Mouse (Mus musculus) erythroid progenitor cell, adult 5-6 weeks (primary cell): ENCODE measurements around the gene Ankrd33b. TPM values are rescaled to one million over a fixed set of nuclear protein-coding genes. Genes with fewer than 3 reads are reported as not detected.

Experiments used
- ATAC-seq: replicated peaks from 2 replicates; pipeline ENCODE4 v1.8.0; 2016; ENCODE audit warnings: moderate number of reproducible peaks, mild to moderate bottlenecking, moderate TSS enrichment, inconsistent platforms; ENCODE audit not compliant: poor library complexity, low FRiP score, severe bottlenecking
- total RNA-seq, 2 experiments: library from RNA; stranded (forward) in 1 of 2; stranded (reverse) in 1 of 2; fragments of 150-400 nt in 1 of 2; fragments of 186-747, 209-891 nt in 1 of 2; gene quantifications; 2 replicates each; pipeline versions ENCODE4 v1.2.3 to v1.2.4; 2015 to 2017; ENCODE audit warnings: low replicate concordance in 2 of 2

The Ankrd33b gene
- total RNA-seq, 2 experiments from 2014 or later: under 0.01 to 0.84 TPM

DNA sequence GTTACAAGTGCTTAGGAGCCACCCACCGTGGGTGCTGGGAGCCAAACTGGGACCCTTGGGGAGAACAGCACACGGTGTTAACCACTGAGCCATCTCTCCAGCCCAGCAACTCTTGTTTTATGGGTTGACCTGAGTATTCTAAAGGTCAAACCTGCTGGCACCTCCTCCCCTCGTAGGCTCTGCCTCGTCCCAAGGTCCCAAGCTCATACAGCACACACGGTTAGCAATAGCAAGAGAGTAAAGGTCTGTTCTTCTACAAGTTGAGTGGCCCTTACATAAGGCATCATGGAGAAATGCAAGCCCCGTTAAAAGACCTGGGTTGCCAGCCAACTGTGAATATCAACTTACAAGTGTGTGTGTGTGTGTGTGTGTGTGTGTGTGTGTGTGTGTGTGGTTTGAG, 116.3 kb downstream of the Ankrd33b start:
- ATAC-seq: no peak

DNA sequence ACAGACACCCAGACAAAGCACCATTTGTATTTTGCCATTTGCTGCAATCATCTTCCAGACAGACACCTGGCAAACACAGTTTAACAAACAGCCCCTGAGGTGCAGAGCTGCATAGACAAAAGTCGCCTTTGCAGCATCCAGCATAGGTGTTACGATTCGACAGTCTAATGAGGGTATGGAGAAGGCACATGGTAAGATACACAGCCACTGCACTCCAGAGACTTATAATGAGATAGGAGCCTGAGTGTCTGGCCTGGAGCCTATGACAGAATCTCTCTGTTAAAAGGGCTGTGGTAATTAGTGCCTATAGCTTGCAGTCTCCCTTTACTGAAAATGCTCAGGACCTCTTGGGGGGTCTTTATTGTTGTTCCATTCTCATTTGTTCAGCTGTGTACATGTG, 116.8 kb downstream of the Ankrd33b start:
- ATAC-seq: no peak

DNA sequence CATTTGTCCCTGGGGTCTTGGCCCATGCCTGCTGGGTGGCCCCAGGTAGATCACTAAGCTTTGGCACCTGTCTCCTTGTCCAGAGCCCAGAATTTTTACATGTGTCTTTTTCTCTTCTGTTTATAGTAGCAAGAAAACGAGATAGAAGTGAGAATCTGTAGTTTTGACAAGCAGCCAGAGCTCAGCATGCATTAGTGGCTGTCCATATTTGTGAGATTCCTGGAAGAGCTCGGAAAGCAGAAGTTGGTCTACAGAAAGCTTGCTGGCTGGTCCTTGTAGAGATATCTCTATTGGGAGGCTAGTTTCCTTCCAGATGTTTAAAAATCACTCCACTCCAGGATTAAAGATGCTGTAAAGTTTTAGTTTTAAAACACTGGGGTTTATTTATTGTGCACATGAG, 117.5 kb downstream of the Ankrd33b start:
- ATAC-seq: no peak

DNA sequence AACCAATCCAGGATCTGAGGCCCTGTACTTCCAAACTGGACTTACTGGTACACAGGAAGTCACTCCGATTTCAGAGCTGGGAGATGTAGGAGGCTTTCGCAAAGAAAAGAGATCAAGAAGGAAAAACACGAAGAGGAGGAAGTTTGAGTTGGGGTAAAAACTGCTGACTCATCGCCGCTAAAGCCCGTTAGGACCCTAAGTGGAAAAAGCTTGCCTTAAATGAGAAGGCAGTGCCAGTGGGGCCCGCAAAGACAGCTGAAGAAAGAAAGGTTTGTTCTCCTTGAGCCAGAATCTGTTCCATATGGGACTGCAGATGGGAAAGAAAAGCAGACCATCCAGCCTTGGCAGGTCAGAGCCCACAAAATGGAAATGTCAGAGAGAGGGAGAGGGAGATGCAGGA, 118.6 kb downstream of the Ankrd33b start:
- no peak for ATAC-seq

DNA sequence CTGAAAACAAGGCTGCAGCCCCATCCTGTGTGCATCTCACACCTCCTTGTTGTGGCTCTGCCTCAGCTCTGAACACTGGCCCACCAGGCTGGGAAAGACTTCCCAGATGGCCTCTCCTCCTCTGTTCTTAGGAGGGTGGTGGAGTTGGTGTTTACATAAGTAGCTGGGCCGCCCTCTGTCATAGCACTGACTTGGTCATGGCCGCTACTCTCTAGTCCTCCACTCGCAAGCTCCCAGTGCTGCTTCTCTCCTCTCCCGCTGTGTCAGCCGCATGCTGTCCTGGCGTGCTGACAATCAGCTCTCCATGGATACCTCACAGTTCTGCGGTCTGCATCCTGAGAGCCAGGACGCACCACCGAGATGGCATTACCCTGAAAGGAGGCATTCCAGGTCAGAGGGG, 120.5 kb downstream of the Ankrd33b start:
- ATAC-seq: no peak

DNA sequence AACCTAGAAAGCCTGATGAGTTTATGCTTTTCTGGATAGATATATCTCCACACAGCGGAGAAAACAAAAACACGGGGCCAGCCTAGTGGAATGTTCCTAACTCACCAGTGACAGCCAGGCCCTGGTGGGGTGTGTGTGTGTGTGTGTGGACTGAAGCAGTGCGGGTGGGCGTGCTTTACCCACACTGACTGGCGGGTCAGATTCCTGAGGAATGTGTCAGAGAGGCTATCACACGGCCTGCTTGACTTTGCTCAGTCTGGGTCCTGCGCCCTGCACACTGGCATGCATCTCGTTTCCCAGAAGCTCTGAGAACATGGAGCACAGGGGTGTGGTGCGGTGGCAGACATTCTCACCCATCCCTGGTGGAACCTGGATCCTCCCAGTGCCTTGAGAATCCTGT, 121.6 kb downstream of the Ankrd33b start:
- no peak for ATAC-seq

DNA sequence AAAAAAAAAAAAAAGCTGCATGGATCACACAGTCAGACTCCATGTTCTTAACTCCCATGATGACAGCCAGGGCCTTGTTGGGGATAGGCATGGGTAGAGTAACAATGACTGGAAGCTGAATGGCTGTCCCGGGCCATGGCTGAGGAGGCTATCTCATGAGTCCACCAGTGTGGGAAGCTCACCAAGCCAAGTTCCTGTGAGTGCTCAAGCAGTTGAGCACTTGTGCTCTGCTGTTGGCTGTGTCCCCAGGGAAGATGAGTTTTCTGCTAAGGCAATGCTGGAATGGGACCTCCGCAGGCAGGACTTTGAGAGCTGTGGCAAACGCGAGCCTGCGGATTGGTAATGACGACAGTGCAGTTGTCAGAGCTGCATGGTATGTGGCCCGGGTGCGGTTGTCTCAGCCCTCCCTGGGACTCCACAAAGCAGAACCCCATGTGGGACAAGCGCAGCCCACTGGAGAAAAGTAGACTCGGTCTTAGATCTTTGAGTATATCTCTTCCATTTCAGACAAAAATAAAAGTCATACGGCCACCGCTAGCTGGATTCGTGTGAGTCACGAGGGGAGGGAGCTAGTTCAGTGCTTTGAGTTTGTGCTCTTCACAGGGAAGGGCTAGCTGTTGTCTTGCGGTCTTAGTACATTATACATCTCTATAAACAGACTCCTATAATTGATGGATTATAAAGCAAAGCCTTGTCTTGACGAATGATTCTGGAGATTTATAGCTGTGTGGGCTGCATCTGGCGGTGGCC, 122.7 kb downstream of the Ankrd33b start:
- no peak for ATAC-seq

DNA sequence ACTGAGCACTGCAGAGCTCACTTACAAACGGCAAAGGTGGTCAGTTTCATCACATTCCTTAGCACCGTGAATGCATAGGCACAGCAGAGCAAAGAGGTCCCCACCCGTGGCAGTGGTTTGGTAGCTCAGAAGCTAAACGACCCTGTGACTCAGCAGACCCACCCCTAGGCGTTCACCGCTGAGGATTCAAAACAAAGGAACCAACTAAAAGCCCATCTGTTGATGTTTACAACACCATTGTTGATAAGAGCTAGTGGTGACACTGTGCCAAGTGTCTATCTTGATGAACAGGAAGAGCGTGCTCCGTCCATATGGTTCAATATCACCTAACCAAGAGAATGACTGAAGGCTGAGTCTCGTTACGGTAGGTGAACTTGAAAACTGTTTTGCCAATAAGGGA, 124.3 kb downstream of the Ankrd33b start:
- ATAC-seq: no peak

Other genes starting within 250 kb of the Ankrd33b start
- 35.0 and 39.8 TPM in 2 replicates for gene Dap, start 143.4 kb downstream of the Ankrd33b start, total RNA-seq (2015; ENCODE audit: low replicate concordance)
- gene Dap, start 143.4 kb downstream of the Ankrd33b start, total RNA-seq (2017; ENCODE audit: low replicate concordance): 14.2 and 19.4 TPM in 2 replicates
- 7.5 TPM in 1 of 2 replicates, not detected in the other for gene Ropn1l, start 86.0 kb upstream of the Ankrd33b start, total RNA-seq (2015; ENCODE audit: low replicate concordance)
- not detected in 2 replicates for gene Ropn1l, start 86.0 kb upstream of the Ankrd33b start, total RNA-seq (2017; ENCODE audit: low replicate concordance)
- gene March6, start 163.3 kb upstream of the Ankrd33b start, total RNA-seq (2015; ENCODE audit: low replicate concordance): 48.3 and 78.4 TPM in 2 replicates
- gene March6, start 163.3 kb upstream of the Ankrd33b start, total RNA-seq (2017; ENCODE audit: low replicate concordance): 73.2 and 98.7 TPM in 2 replicates
- 2.5 and 12.2 TPM in 2 replicates for gene Cmbl, start 197.7 kb upstream of the Ankrd33b start, total RNA-seq (2015; ENCODE audit: low replicate concordance)
- gene Cmbl, start 197.7 kb upstream of the Ankrd33b start, total RNA-seq (2017; ENCODE audit: low replicate concordance): 7.3 and 8.3 TPM in 2 replicates
- gene Cct5, start 234.1 kb upstream of the Ankrd33b start, total RNA-seq (2015; ENCODE audit: low replicate concordance): 149 and 170 TPM in 2 replicates
- 85.0 and 107 TPM in 2 replicates for gene Cct5, start 234.1 kb upstream of the Ankrd33b start, total RNA-seq (2017; ENCODE audit: low replicate concordance)
- 5.0 and 12.6 TPM in 2 replicates for gene Fam173b, start 234.1 kb upstream of the Ankrd33b start, total RNA-seq (2015; ENCODE audit: low replicate concordance)
- gene Fam173b, start 234.1 kb upstream of the Ankrd33b start, total RNA-seq (2017; ENCODE audit: low replicate concordance): 2.5 and 6.8 TPM in 2 replicates